Mouse (Mus musculus): Measurements from ENCODE around the gene Zic1. TPM values are rescaled to one million over a fixed set of nuclear protein-coding genes. Genes with fewer than 3 reads are reported as not detected.

The Zic1 gene
- polyA plus RNA-seq, 1 experiment, result not detected

DNA sequence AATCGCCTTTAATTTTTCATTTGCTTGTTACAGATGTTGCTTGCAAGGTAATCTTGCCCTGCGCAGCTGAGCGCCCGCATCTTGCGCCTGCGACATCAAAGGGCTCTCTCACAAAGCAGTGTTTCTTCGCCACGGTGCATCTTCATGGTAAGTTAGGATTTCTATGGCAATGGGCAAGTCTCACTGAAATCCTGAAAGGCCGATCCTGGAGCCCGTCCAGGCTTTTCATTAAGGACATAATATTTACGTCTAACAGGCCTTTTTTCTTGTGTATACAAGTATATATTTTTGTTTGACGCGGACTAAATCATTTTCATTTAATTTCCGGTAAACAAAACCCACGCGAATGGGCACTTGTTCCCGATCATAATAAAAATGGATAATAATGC lies 20.9 kb upstream of the Zic1 start:
- H3K27ac ChIP-seq (ENCODE audit: insufficient read depth, low read depth, low read length), result no peak overlapping the region
- WGBS, result 17% methylated on average over 17 of the region's 17 CpGs
- H3K4me3 ChIP-seq (ENCODE audit: insufficient read depth, low read depth, low read length), result no peak overlapping the region
- no peak for TF ChIP-seq CTCF (IDR thresholded peaks at IDR 0.05; ENCODE audit: insufficient read depth, low read depth, low read length)
- no peak for TF ChIP-seq POLR2A (IDR thresholded peaks at IDR 0.05; ENCODE audit: insufficient read depth, low read depth, low read length)
- H3K4me1 ChIP-seq (ENCODE audit: control insufficient read depth, insufficient read depth, low read length), result peaks cover 6% of the 10 kb centered on the region

DNA sequence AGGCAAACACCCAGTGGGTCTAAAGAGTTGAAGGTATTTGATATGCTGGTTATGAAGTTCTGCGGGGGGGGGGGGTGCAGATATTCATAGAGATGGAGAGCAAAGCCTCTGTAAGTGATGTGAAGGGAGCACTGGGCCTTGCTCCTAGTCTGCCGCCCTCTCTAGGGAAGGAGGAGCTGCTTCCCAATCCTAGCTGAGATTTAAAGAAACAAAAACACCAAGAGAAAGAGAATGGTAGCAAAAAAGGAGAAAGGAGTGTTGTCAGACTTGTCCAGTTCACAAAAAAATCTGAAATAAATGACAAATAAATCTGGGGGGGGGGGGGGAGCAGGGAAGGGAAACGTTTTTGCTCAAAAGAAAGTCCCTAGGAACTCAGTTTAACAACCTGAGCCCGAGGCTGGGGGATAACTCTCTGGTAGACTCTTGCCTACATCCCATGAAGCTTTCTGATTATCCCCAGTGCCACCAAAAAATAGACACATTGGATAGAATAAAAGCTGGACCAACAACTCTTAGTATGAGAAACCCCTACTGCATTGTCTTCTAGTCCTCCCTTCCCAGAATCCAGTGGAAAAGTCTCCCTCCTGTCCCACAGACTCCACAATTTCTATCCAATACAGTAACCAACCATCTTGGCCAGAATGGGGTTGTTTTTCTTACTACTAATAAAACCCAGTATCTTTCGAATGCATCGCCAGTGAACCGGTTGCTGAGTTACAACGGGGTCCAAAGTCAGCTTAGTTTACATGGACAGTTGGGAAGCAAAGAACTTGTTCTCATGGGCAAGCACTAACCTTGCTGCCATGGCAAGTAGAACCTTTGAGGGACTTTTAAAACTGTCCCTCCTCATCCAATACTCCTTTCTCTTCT lies 20.2 kb upstream of the Zic1 start:
- 28% methylated on average over 8 of the region's 8 CpGs for WGBS
- no peak overlapping the region for H3K4me3 ChIP-seq (ENCODE audit: insufficient read depth, low read depth, low read length)
- peaks cover 10% of the 10 kb centered on the region for H3K4me1 ChIP-seq (ENCODE audit: control insufficient read depth, insufficient read depth, low read length)
- no peak overlapping the region for H3K27ac ChIP-seq (ENCODE audit: insufficient read depth, low read depth, low read length)
- TF ChIP-seq CTCF (IDR thresholded peaks at IDR 0.05; ENCODE audit: insufficient read depth, low read depth, low read length) (no peak), POLR2A (IDR thresholded peaks at IDR 0.05; ENCODE audit: insufficient read depth, low read depth, low read length) (no peak)

DNA sequence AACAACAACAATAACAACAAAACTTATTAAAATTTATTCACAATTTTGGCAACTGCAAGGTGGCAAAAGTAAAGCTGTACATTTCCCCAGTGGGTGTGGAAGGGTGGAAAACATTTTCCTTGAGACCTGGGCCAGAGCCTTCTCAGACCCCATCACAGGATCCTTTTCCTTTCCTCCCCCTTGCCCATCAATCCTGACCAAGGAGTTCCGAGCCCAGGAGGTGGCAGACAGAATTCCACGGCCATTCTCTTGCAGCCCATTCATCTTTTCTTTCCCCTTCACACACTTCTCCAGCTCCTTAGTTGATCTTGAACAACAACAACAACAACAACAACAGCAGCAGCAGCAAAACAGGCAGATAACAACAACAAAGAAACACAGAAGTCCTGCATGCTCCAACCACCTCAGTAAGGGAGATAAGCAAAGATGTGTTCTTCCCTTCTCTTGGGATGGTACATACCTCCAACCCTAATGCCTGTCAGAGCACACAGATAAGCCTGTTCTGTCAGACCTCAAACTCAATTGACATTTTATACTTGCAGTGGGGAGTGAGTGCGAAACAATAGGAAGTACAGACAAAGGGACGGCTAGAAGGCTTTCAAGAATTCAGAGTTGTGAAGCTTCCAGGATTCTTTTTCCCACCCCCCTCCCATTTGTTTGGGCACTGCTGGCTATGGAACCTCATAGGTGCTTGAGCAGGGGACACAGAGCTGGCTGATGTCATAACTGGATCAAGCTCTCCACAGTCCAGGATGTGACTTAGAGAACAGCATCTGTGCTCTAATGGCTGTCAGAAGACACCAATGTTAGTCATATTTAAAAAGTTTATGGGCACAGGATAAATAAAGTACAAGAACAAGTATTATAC lies 19.3 kb upstream of the Zic1 start:
- 0 out of 2 replicates have a peak overlapping the region, but pooled peaks have one; percentile 23 for H3K27ac ChIP-seq (ENCODE audit: insufficient read depth, low read depth, low read length)

DNA sequence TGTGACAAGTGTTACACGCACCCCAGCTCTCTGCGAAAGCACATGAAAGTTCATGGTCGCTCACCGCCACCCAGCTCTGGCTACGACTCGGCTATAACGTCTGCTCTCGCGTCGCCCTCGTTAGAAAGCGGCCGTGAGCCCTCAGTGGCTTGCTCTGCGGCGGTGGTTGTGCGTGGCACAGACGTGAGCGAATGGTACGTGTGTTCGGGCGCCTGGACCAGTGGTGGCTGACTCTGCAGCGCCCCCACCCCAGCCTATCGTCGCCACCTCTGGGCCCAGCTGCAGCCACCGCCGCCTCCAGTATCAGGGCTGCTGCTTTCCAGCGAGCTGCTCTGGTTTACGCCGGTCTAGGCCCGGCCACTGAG lies 18.5 kb upstream of the Zic1 start:
- peaks cover 10% of the 10 kb centered on the region for H3K4me1 ChIP-seq (ENCODE audit: control insufficient read depth, insufficient read depth, low read length)
- peak overlapping the region; percentile 7; the same call in 1 of the 2 replicates for H3K4me3 ChIP-seq (ENCODE audit: insufficient read depth, low read depth, low read length)
- H3K27ac ChIP-seq (ENCODE audit: insufficient read depth, low read depth, low read length), result peak overlapping the region; percentile 68
- TF ChIP-seq CTCF (IDR thresholded peaks at IDR 0.05; ENCODE audit: insufficient read depth, low read depth, low read length) (no peak), POLR2A (IDR thresholded peaks at IDR 0.05; ENCODE audit: insufficient read depth, low read depth, low read length) (no peak)
- 19% methylated on average over 30 of the region's 30 CpGs for WGBS

More for the DNA sequence above, 19.3 kb upstream of the Zic1 start:
- H3K4me3 ChIP-seq (ENCODE audit: insufficient read depth, low read depth, low read length), result no peak overlapping the region
- H3K4me1 ChIP-seq (ENCODE audit: control insufficient read depth, insufficient read depth, low read length), result peaks cover 10% of the 10 kb centered on the region
- WGBS, result 54% methylated on average over 4 of the region's 4 CpGs
- TF ChIP-seq CTCF (IDR thresholded peaks at IDR 0.05; ENCODE audit: insufficient read depth, low read depth, low read length) (no peak), POLR2A (IDR thresholded peaks at IDR 0.05; ENCODE audit: insufficient read depth, low read depth, low read length) (no peak)

DNA sequence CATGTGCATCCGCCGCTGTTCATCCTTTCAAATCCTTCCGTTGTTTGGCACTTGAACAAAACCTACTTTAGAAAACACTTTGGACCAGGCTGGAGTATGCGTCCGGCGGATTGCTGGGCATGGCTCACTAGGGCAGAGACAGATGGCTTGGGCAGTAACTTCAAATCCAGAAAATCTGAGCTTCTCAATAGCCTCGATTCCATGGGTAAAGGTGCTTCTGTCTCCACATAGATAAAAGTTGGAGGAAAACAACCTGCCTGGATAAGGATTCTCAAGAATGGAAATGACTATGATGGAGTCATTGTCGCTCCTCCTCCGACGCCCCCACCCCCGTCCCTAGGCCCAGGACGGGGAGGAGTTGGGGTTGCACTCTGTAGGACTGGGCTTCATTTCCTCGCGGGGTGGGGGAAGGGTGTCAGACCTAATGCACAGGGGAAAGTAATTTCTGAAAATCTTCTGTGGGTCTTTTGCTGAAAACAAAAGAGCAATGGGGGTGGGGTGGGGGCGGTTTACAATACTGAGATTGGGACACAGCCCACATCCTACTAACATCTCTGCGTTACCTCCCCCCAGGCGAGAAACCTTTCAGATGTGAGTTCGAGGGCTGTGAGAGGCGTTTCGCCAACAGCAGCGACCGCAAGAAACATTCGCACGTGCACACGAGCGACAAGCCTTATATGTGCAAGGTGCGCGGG lies 18.0 kb upstream of the Zic1 start:
- WGBS, result 9% methylated on average over 28 of the region's 28 CpGs
- peak overlapping the region; percentile 7; the same call in 1 of the 2 replicates for H3K4me3 ChIP-seq (ENCODE audit: insufficient read depth, low read depth, low read length)

DNA sequence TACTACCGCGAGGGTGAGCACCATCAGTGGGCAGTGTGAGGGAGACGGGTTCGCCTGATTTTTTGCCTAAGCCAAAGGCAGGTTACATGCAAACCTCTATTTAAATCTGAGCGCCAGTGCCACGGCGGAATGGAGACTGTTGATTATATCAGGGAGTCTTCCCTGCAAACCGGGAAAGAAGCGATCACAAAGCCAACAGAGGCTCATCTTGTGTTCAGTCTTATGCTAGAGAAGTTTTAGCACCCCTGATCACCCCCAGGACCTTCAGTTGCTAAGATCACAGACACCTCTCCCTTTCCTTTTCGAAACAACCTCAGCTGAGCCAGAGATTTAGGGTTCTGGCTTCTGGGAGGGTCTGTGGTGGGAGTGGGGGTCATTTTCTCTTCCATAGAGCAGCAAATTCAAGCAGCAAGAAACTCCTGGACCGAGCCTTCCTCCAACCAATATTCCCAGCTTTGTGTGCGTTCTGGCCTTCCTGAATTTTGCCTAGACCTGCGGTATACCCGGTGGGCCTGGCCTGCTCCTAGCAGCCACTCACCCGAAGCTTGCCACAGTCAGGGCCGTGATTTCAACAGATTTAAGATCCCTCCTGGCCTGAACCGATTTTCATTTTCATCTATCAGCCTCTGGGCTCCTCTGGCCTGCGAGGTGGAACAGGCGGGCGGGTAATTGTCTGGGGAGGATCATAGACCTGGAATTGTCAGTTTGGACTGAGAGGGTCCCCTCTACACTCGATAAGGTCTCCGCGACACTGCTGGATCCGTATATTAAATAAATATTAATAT lies 17.1 kb upstream of the Zic1 start:
- Histone ChIP-seq H3K4me1 (ENCODE audit: control insufficient read depth, insufficient read depth, low read length) (peaks cover 21% of the 10 kb centered on the region), H3K4me3 (ENCODE audit: insufficient read depth, low read depth, low read length) (no peak overlapping the region), H3K27ac (ENCODE audit: insufficient read depth, low read depth, low read length) (peak overlapping the region; percentile 71)
- TF ChIP-seq CTCF (IDR thresholded peaks at IDR 0.05; ENCODE audit: insufficient read depth, low read depth, low read length), result no peak
- no peak for TF ChIP-seq POLR2A (IDR thresholded peaks at IDR 0.05; ENCODE audit: insufficient read depth, low read depth, low read length)
- WGBS, result 38% methylated on average over 24 of the region's 24 CpGs

More for the DNA sequence above, 18.0 kb upstream of the Zic1 start:
- peaks cover 16% of the 10 kb centered on the region for H3K4me1 ChIP-seq (ENCODE audit: control insufficient read depth, insufficient read depth, low read length)
- peak overlapping the region; percentile 68 for H3K27ac ChIP-seq (ENCODE audit: insufficient read depth, low read depth, low read length)
- no peak for TF ChIP-seq POLR2A (IDR thresholded peaks at IDR 0.05; ENCODE audit: insufficient read depth, low read depth, low read length)
- TF ChIP-seq CTCF (IDR thresholded peaks at IDR 0.05; ENCODE audit: insufficient read depth, low read depth, low read length), result no peak

DNA sequence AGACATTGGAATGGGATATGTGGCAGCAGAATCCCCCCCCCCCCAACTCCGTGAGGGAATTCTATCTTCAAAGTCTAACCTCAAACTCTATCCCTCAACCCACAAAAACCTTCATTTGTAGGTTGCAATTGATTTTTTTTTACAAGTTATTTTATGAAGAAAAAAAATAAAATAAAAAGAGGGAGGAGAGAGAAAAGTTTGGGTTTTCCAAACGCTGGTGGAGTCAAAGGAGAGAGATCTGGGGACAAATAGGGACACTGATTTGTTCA lies 16.4 kb upstream of the Zic1 start:
- Histone ChIP-seq H3K27ac (ENCODE audit: insufficient read depth, low read depth, low read length) (peak overlapping the region; percentile 71), H3K4me1 (ENCODE audit: control insufficient read depth, insufficient read depth, low read length) (peaks cover 21% of the 10 kb centered on the region), H3K4me3 (ENCODE audit: insufficient read depth, low read depth, low read length) (peak overlapping the region; percentile 29)
- no peak for TF ChIP-seq CTCF (IDR thresholded peaks at IDR 0.05; ENCODE audit: insufficient read depth, low read depth, low read length)
- TF ChIP-seq POLR2A (IDR thresholded peaks at IDR 0.05; ENCODE audit: insufficient read depth, low read depth, low read length), result no peak
- WGBS, result 22% methylated on average over 2 of the region's 2 CpGs

All from olfactory bulb, adult 2 months (tissue).